Mouse (Mus musculus) lung, embryonic 16.5 days (tissue): ENCODE measurements around the gene Paxip1. TPM values are rescaled to one million over a fixed set of nuclear protein-coding genes. Genes with fewer than 3 reads are reported as not detected.

ENCODE experiments used
- ATAC-seq: fragments of 200-750 bp; cut with Nextera tagmentation; 2 replicates; pipeline ENCODE4 v1.8.0; 2017; ENCODE audit warnings: low read depth, mild to moderate bottlenecking, moderate library complexity
- H3K27ac ChIP-seq: fragments of 300-500 bp; sonication (generic); 2 replicates; pipeline ENCODE4 v1.5.1; 2014; ENCODE audit warnings: mild to moderate bottlenecking, control low read depth, low read length
- H3K27me3 ChIP-seq: fragments of 300-500 bp; sonication (generic); 2 replicates; pipeline ENCODE4 v1.6.1; 2014; ENCODE audit warnings: low read depth, low read length, mixed read lengths; ENCODE audit not compliant: control insufficient read depth, insufficient read depth
- H3K36me3 ChIP-seq: fragments of 300-500 bp; sonication (generic); 2 replicates; pipeline ENCODE4 v1.6.1; 2014; ENCODE audit warnings: low read length; ENCODE audit not compliant: control insufficient read depth, insufficient read depth
- H3K4me1 ChIP-seq: fragments of 300-500 bp; sonication (generic); replicated peaks from 2 replicates; pipeline ENCODE4 v1.6.1; 2014; ENCODE audit warnings: low read length, mixed read lengths; ENCODE audit not compliant: control insufficient read depth, insufficient read depth
- H3K4me2 ChIP-seq: fragments of 300-500 bp; sonication (generic); 2 replicates; pipeline ENCODE4 v1.6.1; 2014; ENCODE audit warnings: low read depth, low read length, control low read depth
- H3K4me3 ChIP-seq: fragments of 300-500 bp; sonication (generic); 2 replicates; pipeline ENCODE4 v1.5.1; 2014; ENCODE audit warnings: mild to moderate bottlenecking, low read length, control low read depth
- H3K9ac ChIP-seq: fragments of 300-500 bp; sonication (generic); 2 replicates; pipeline ENCODE4 v1.6.1; 2014; ENCODE audit warnings: low read length, control low read depth
- H3K9me3 ChIP-seq: fragments of 300-500 bp; sonication (generic); 2 replicates; pipeline ENCODE4 v1.6.1; 2016; ENCODE audit warnings: low read length; ENCODE audit not compliant: control insufficient read depth
- WGBS: fragments of 180-500 bp; shearing (Covaris S2); extraction: QIAGEN DNeasy Blood & Tissue Kit; methylation state at CpG from one replicate; pipeline ENCODE4 v1.1.7; 2014; 5-methylcytosine and 5-hydroxymethylcytosine counted together
- polyA plus RNA-seq: library from polyadenylated mRNA; unstranded; fragments of >200 nt; fragmentation: Nextera tagmentation; extraction: Ambion mirVana; gene quantifications from 2 replicates; pipeline ENCODE4 v1.2.1, GENCODE M21; 2015

Paxip1 gene
- polyA plus RNA-seq: 29.7 and 34.1 TPM in 2 replicates

GRCm38 (mm10) chr5:27791303-27792172 is at the start of gene Paxip1:
Paxip1 (minus strand) TSS chr5:27791691.
- Histone ChIP-seq H3K4me3 (peak within 1 kb of the TSS; percentile 81), H3K4me2 (peak within 1 kb of the TSS; percentile 49), H3K9ac (peak within 1 kb of the TSS; percentile 89), H3K27ac (peak within 1 kb of the TSS; percentile 94), H3K36me3 (peaks cover 18% of the 10 kb centered on the region), H3K9me3 (no peaks in the 10 kb centered on the region), H3K4me1 (peaks cover 17% of the 10 kb centered on the region), H3K27me3 (no peaks in the 10 kb centered on the region)
- peak; percentile 96 for ATAC-seq
- WGBS: under 1% methylated on average over 67 of the region's 73 CpGs

DNA sequence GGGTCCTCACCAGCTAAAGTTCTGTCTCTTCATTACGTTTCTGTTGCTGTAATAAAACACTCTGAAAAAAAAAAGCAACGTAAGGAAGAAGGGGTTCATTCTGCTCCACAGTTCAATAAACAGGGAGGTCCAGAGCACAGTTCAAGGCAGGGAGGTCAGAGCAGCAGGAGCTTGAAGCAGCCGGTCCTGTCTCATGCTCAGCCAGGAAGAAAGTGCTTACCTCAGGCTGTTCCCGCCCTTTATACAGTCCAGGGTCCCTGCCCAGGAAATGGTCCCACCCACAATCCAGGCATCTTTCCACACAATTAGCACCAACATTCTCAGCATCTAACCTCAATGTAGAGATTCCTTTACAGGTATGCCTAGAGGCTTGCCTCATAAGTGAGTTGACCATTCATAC is 46.6 kb upstream of the Paxip1 start:
- WGBS: 39% methylated on average over 4 of the region's 4 CpGs
- ATAC-seq: no peak
- H3K4me1 ChIP-seq: no peaks in the 10 kb centered on the region
- no peaks in the 10 kb centered on the region for H3K36me3 ChIP-seq
- H3K9me3 ChIP-seq: no peaks in the 10 kb centered on the region
- H3K27ac ChIP-seq: no peak overlapping the region
- no peak overlapping the region for H3K9ac ChIP-seq
- no peak overlapping the region for H3K4me3 ChIP-seq
- H3K27me3 ChIP-seq: peaks cover 12% of the 10 kb centered on the region
- no peak overlapping the region for H3K4me2 ChIP-seq

GRCm38 (mm10) chr5:27835096-27835495 is 43.6 kb upstream of the Paxip1 start:
- Histone ChIP-seq H3K4me3 (no peak overlapping the region), H3K27ac (no peak overlapping the region), H3K4me2 (no peak overlapping the region), H3K27me3 (no peaks in the 10 kb centered on the region), H3K9ac (no peak overlapping the region), H3K36me3 (no peaks in the 10 kb centered on the region), H3K4me1 (no peaks in the 10 kb centered on the region), H3K9me3 (no peaks in the 10 kb centered on the region)
- WGBS: 77% methylated on average over 2 of the region's 2 CpGs
- ATAC-seq: no peak

DNA sequence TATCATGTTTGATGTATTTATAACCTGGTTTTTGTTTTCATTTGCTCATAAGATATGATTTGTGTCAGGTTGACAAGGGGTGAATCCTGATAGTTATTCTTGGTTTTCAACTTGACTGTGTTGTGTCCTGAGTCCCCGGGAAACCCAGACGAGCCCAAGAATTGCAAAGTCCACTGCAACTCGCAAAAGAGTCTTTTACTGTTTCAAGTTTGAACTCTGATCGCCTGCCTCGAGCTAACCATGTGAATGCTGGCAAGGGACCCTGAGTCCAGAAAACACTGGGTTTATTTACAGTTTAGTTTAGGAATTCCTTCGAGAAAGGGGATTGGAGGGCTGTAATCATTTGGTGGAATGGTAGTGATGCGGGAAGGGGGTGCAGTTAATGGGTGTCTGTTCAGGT is 36.5 kb upstream of the Paxip1 start:
- no peak overlapping the region for H3K9ac ChIP-seq
- no peak for ATAC-seq
- 77% methylated on average over 7 of the region's 7 CpGs for WGBS

DNA sequence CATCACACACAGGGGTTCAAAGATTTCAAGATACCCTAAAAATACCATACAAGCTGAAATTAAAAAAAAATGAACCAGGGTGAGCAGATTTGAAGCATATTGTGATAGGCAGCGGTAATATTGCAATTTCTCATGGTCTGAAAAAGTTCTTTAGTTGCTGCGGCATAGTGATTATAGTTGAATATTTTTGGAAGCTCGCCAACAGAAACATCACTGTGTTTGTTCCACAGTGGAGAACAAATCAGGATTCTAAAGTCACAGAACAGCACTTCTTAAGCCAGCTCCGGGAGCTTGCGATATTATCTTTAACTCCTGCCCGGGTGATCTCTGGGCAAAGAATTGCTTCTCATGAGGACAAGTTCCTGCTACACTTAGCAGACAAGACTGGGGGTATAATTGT is 29.7 kb upstream of the Paxip1 start:
- WGBS: 44% methylated on average over 6 of the region's 6 CpGs
- no peaks in the 10 kb centered on the region for H3K4me1 ChIP-seq
- H3K9me3 ChIP-seq: no peaks in the 10 kb centered on the region
- H3K9ac ChIP-seq: no peak overlapping the region
- H3K4me3 ChIP-seq: no peak overlapping the region
- ATAC-seq: no peak
- H3K27me3 ChIP-seq: no peaks in the 10 kb centered on the region
- H3K27ac ChIP-seq: no peak overlapping the region
- H3K4me2 ChIP-seq: no peak overlapping the region
- H3K36me3 ChIP-seq: no peaks in the 10 kb centered on the region

More for the DNA sequence above, 36.5 kb upstream of the Paxip1 start:
- Histone ChIP-seq H3K27me3 (no peaks in the 10 kb centered on the region), H3K27ac (no peak overlapping the region), H3K36me3 (no peaks in the 10 kb centered on the region), H3K4me1 (no peaks in the 10 kb centered on the region), H3K4me2 (no peak overlapping the region), H3K9me3 (no peaks in the 10 kb centered on the region), H3K4me3 (no peak overlapping the region)

- Histone ChIP-seq H3K9ac (no peak overlapping the region), H3K27ac (no peak overlapping the region), H3K27me3 (no peaks in the 10 kb centered on the region), H3K9me3 (no peaks in the 10 kb centered on the region), H3K4me3 (no peak overlapping the region), H3K4me1 (no peaks in the 10 kb centered on the region), H3K4me2 (no peak overlapping the region), H3K36me3 (no peaks in the 10 kb centered on the region)
- no peak for ATAC-seq
- 49% methylated on average over 3 of the region's 3 CpGs for WGBS
These were observed 27.6 kb upstream of the Paxip1 start for GRCm38 (mm10) chr5:27818840-27819672.

DNA sequence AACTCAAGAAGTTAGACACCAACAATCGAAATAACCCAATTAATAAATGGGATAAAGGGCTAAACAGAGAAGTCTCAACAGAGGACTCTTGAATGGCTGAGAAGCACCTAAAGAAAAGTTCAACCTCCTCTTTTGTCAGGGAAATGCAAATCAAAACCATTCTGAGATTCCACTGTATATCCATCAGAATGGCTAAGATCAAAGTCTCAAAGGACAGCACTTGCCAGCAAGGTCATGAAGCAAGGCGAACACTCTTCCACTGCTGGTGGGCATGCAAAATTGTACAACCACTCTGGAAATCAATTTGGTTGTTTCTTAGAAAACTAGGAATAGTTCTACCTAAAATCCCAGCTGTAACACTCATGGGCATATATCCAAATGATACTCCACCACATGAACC is 22.8 kb upstream of the Paxip1 start:
- Histone ChIP-seq H3K27me3 (no peaks in the 10 kb centered on the region), H3K4me3 (no peak overlapping the region), H3K36me3 (no peaks in the 10 kb centered on the region), H3K4me2 (no peak overlapping the region), H3K27ac (no peak overlapping the region), H3K9me3 (no peaks in the 10 kb centered on the region), H3K9ac (no peak overlapping the region), H3K4me1 (no peaks in the 10 kb centered on the region)
- no peak for ATAC-seq
- WGBS: 78% methylated on average over 2 of the region's 2 CpGs

GRCm38 (mm10) chr5:27793923-27794322 is 2.4 kb upstream of the Paxip1 start:
- no peaks in the 10 kb centered on the region for H3K9me3 ChIP-seq
- H3K4me1 ChIP-seq: peaks cover 17% of the 10 kb centered on the region
- no peak overlapping the region for H3K4me3 ChIP-seq
- no peak overlapping the region for H3K4me2 ChIP-seq
- whole genome bisulfite sequencing: 14% methylated on average over 1 of the region's 1 CpGs
- ATAC-seq: no peak
- no peak overlapping the region for H3K27ac ChIP-seq
- no peaks in the 10 kb centered on the region for H3K27me3 ChIP-seq
- no peak overlapping the region for H3K9ac ChIP-seq
- no peaks in the 10 kb centered on the region for H3K36me3 ChIP-seq

GRCm38 (mm10) chr5:27792531-27793205 is 1.2 kb upstream of the Paxip1 start:
- Histone ChIP-seq H3K9me3 (no peaks in the 10 kb centered on the region), H3K36me3 (peaks cover 9% of the 10 kb centered on the region), H3K27ac (no peak overlapping the region), H3K4me3 (peak overlapping the region; percentile 81), H3K9ac (peak overlapping the region; percentile 89), H3K27me3 (no peaks in the 10 kb centered on the region), H3K4me2 (peak overlapping the region; percentile 49), H3K4me1 (peaks cover 17% of the 10 kb centered on the region)
- no peak for ATAC-seq
- 44% methylated on average over 9 of the region's 9 CpGs for WGBS
